Mouse (Mus musculus): ENCODE measurements around the gene Nr1i3. TPM values are rescaled to one million over a fixed set of nuclear protein-coding genes. Genes with fewer than 3 reads are reported as not detected.

The Nr1i3 gene
- polyA plus RNA-seq, 1 experiment from 2014 or later = 2.4 TPM

GRCm38 (mm10) chr1:171205704-171206493, 7.9 kb upstream of the Nr1i3 start:
- no peak overlapping the region for H3K27ac ChIP-seq (ENCODE audit: low read length)
- H3K4me3 ChIP-seq (ENCODE audit: low read depth, low read length) = no peak overlapping the region
- H3K9ac ChIP-seq (ENCODE audit: low read depth, low read length) = no peak overlapping the region
- ATAC-seq (ENCODE audit: low read depth) = no peak
- H3K36me3 ChIP-seq (ENCODE audit: control insufficient read depth, insufficient read depth) = no peaks in the 10 kb centered on the region
- no peak overlapping the region for H3K4me2 ChIP-seq (ENCODE audit: low read depth, low read length)
- H3K9me3 ChIP-seq (replicated peaks; ENCODE audit: control insufficient read depth, low read length) = no peaks in the 10 kb centered on the region
- no peaks in the 10 kb centered on the region; the same call in none of the 2 replicates for H3K4me1 ChIP-seq (ENCODE audit: control insufficient read depth, low read depth, low read length)
- no peaks in the 10 kb centered on the region for H3K27me3 ChIP-seq (ENCODE audit: control insufficient read depth, insufficient read depth, low read depth, low read length)
- WGBS (ENCODE audit: insufficient replicate concordance) = 52% methylated on average over 6 of the region's 6 CpGs

GRCm38 (mm10) chr1:171209409-171209808, 4.4 kb upstream of the Nr1i3 start:
- 8% methylated on average over 4 of the region's 4 CpGs for WGBS (ENCODE audit: insufficient replicate concordance)
- ATAC-seq (ENCODE audit: low read depth) = no peak

GRCm38 (mm10) chr1:171212854-171213253, 916 bp upstream of the Nr1i3 start:
- ATAC-seq (ENCODE audit: low read depth) = peak; percentile 64
- H3K9me3 ChIP-seq (replicated peaks; ENCODE audit: control insufficient read depth, low read length) = no peaks in the 10 kb centered on the region
- no peaks in the 10 kb centered on the region; the same call in 1 of the 2 replicates for H3K4me1 ChIP-seq (ENCODE audit: control insufficient read depth, low read depth, low read length)
- peak overlapping the region; percentile 48; the same call in 1 of the 2 replicates for H3K27ac ChIP-seq (ENCODE audit: low read length)
- H3K9ac ChIP-seq (ENCODE audit: low read depth, low read length) = no peak overlapping the region
- H3K27me3 ChIP-seq (ENCODE audit: control insufficient read depth, insufficient read depth, low read depth, low read length) = no peaks in the 10 kb centered on the region
- no peaks in the 10 kb centered on the region for H3K36me3 ChIP-seq (ENCODE audit: control insufficient read depth, insufficient read depth)
- H3K4me2 ChIP-seq (ENCODE audit: low read depth, low read length) = no peak overlapping the region
- WGBS (ENCODE audit: insufficient replicate concordance) = 40% methylated on average over 3 of the region's 3 CpGs
- no peak overlapping the region for H3K4me3 ChIP-seq (ENCODE audit: low read depth, low read length)

More at GRCm38 (mm10) chr1:171209409-171209808, 4.4 kb upstream of the Nr1i3 start:
- Histone ChIP-seq H3K9me3 (replicated peaks; ENCODE audit: control insufficient read depth, low read length) (no peaks in the 10 kb centered on the region), H3K9ac (ENCODE audit: low read depth, low read length) (no peak overlapping the region), H3K27ac (ENCODE audit: low read length) (no peak overlapping the region), H3K4me2 (ENCODE audit: low read depth, low read length) (no peak overlapping the region), H3K4me1 (ENCODE audit: control insufficient read depth, low read depth, low read length) (no peaks in the 10 kb centered on the region; the same call in none of the 2 replicates), H3K36me3 (ENCODE audit: control insufficient read depth, insufficient read depth) (no peaks in the 10 kb centered on the region), H3K4me3 (ENCODE audit: low read depth, low read length) (no peak overlapping the region), H3K27me3 (ENCODE audit: control insufficient read depth, insufficient read depth, low read depth, low read length) (no peaks in the 10 kb centered on the region)

GRCm38 (mm10) chr1:171216241-171216955, 2.6 kb downstream of the Nr1i3 start:
- Histone ChIP-seq H3K9ac (ENCODE audit: low read depth, low read length) (no peak overlapping the region), H3K36me3 (ENCODE audit: control insufficient read depth, insufficient read depth) (no peaks in the 10 kb centered on the region), H3K27me3 (ENCODE audit: control insufficient read depth, insufficient read depth, low read depth, low read length) (no peaks in the 10 kb centered on the region), H3K27ac (ENCODE audit: low read length) (no peak overlapping the region), H3K4me1 (ENCODE audit: control insufficient read depth, low read depth, low read length) (peaks cover 5% of the 10 kb centered on the region), H3K4me2 (ENCODE audit: low read depth, low read length) (no peak overlapping the region), H3K9me3 (replicated peaks; ENCODE audit: control insufficient read depth, low read length) (no peaks in the 10 kb centered on the region), H3K4me3 (ENCODE audit: low read depth, low read length) (no peak overlapping the region)
- WGBS (ENCODE audit: insufficient replicate concordance) = 53% methylated on average over 18 of the region's 18 CpGs
- no peak for ATAC-seq (ENCODE audit: low read depth)

GRCm38 (mm10) chr1:171220871-171221270, 7.1 kb downstream of the Nr1i3 start:
- Histone ChIP-seq H3K9ac (ENCODE audit: low read depth, low read length) (peak overlapping the region; percentile 33), H3K9me3 (replicated peaks; ENCODE audit: control insufficient read depth, low read length) (no peaks in the 10 kb centered on the region), H3K36me3 (ENCODE audit: control insufficient read depth, insufficient read depth) (no peaks in the 10 kb centered on the region), H3K27me3 (ENCODE audit: control insufficient read depth, insufficient read depth, low read depth, low read length) (no peaks in the 10 kb centered on the region), H3K27ac (ENCODE audit: low read length) (peak overlapping the region; percentile 52), H3K4me3 (ENCODE audit: low read depth, low read length) (peak overlapping the region; percentile 75), H3K4me1 (ENCODE audit: control insufficient read depth, low read depth, low read length) (peaks cover 19% of the 10 kb centered on the region), H3K4me2 (ENCODE audit: low read depth, low read length) (peak overlapping the region; percentile 90)
- WGBS (ENCODE audit: insufficient replicate concordance) = 8% methylated on average over 10 of the region's 10 CpGs
- no peak for ATAC-seq (ENCODE audit: low read depth)

- H3K36me3 ChIP-seq (ENCODE audit: control insufficient read depth, insufficient read depth) = no peaks in the 10 kb centered on the region
- no peaks in the 10 kb centered on the region for H3K27me3 ChIP-seq (ENCODE audit: control insufficient read depth, insufficient read depth, low read depth, low read length)
- peak overlapping the region; percentile 52 for H3K27ac ChIP-seq (ENCODE audit: low read length)
- peak overlapping the region; percentile 63 for H3K9ac ChIP-seq (ENCODE audit: low read depth, low read length)
- ATAC-seq (ENCODE audit: low read depth) = no peak
- peak overlapping the region; percentile 75 for H3K4me3 ChIP-seq (ENCODE audit: low read depth, low read length)
- H3K9me3 ChIP-seq (replicated peaks; ENCODE audit: control insufficient read depth, low read length) = no peaks in the 10 kb centered on the region
- 6% methylated on average over 22 of the region's 22 CpGs for WGBS (ENCODE audit: insufficient replicate concordance)
- peak overlapping the region; percentile 90 for H3K4me2 ChIP-seq (ENCODE audit: low read depth, low read length)
- peaks cover 19% of the 10 kb centered on the region for H3K4me1 ChIP-seq (ENCODE audit: control insufficient read depth, low read depth, low read length)
These were observed 7.8 kb downstream of the Nr1i3 start for GRCm38 (mm10) chr1:171221281-171222193.

- Histone ChIP-seq H3K4me1 (ENCODE audit: control insufficient read depth, low read depth, low read length) (peaks cover 19% of the 10 kb centered on the region), H3K36me3 (ENCODE audit: control insufficient read depth, insufficient read depth) (no peaks in the 10 kb centered on the region), H3K4me2 (ENCODE audit: low read depth, low read length) (peak within 1 kb of the TSS; percentile 90), H3K4me3 (ENCODE audit: low read depth, low read length) (peak within 1 kb of the TSS; percentile 75), H3K9ac (ENCODE audit: low read depth, low read length) (peak within 1 kb of the TSS; percentile 73), H3K27me3 (ENCODE audit: control insufficient read depth, insufficient read depth, low read depth, low read length) (no peaks in the 10 kb centered on the region), H3K27ac (ENCODE audit: low read length) (peak within 1 kb of the TSS; percentile 90), H3K9me3 (replicated peaks; ENCODE audit: control insufficient read depth, low read length) (no peaks in the 10 kb centered on the region)
- 2% methylated on average over 28 of the region's 28 CpGs for WGBS (ENCODE audit: insufficient replicate concordance)
- peak; percentile 92 for ATAC-seq (ENCODE audit: low read depth)
These were observed 8.7 kb downstream of the Nr1i3 start, which contains the start of gene Tomm40l for GRCm38 (mm10) chr1:171222238-171223155. Gene Tomm40l, minus strand, starts transcription at chr1:171222514.

GRCm38 (mm10) chr1:171223168-171223567, 9.4 kb downstream of the Nr1i3 start:
- Histone ChIP-seq H3K4me3 (ENCODE audit: low read depth, low read length) (peak overlapping the region; percentile 75), H3K9ac (ENCODE audit: low read depth, low read length) (peak overlapping the region; percentile 73), H3K27ac (ENCODE audit: low read length) (peak overlapping the region; percentile 90), H3K36me3 (ENCODE audit: control insufficient read depth, insufficient read depth) (no peaks in the 10 kb centered on the region), H3K4me1 (ENCODE audit: control insufficient read depth, low read depth, low read length) (peaks cover 19% of the 10 kb centered on the region), H3K4me2 (ENCODE audit: low read depth, low read length) (peak overlapping the region; percentile 90), H3K9me3 (replicated peaks; ENCODE audit: control insufficient read depth, low read length) (no peaks in the 10 kb centered on the region), H3K27me3 (ENCODE audit: control insufficient read depth, insufficient read depth, low read depth, low read length) (no peaks in the 10 kb centered on the region)
- no peak for ATAC-seq (ENCODE audit: low read depth)
- WGBS (ENCODE audit: insufficient replicate concordance) = 56% methylated on average over 6 of the region's 6 CpGs
